Mouse (Mus musculus): ENCODE data around the gene Cfap61.

GRCm38 (mm10) chr2:146043640-146044039 is 109.1 kb downstream of the Cfap61 start:
- no peak for TF ChIP-seq CTCF (IDR thresholded peaks at IDR 0.05; ENCODE audit: extremely low read depth, insufficient read depth, low read length)
- no peak for TF ChIP-seq POLR2A (IDR thresholded peaks at IDR 0.05; ENCODE audit: extremely low read depth, insufficient read depth, low read length)
